Mouse (Mus musculus): ENCODE measurements around the gene Sik1.
A peak's percentile ranks its signal among the peaks of the same experiment; 100 is the strongest.
"Not testable (repeated sequence)": the region's sequence is repeated elsewhere in the genome, so short reads cannot be mapped to it uniquely, and the experiment has no call there.

Gene Sik1

DNA sequence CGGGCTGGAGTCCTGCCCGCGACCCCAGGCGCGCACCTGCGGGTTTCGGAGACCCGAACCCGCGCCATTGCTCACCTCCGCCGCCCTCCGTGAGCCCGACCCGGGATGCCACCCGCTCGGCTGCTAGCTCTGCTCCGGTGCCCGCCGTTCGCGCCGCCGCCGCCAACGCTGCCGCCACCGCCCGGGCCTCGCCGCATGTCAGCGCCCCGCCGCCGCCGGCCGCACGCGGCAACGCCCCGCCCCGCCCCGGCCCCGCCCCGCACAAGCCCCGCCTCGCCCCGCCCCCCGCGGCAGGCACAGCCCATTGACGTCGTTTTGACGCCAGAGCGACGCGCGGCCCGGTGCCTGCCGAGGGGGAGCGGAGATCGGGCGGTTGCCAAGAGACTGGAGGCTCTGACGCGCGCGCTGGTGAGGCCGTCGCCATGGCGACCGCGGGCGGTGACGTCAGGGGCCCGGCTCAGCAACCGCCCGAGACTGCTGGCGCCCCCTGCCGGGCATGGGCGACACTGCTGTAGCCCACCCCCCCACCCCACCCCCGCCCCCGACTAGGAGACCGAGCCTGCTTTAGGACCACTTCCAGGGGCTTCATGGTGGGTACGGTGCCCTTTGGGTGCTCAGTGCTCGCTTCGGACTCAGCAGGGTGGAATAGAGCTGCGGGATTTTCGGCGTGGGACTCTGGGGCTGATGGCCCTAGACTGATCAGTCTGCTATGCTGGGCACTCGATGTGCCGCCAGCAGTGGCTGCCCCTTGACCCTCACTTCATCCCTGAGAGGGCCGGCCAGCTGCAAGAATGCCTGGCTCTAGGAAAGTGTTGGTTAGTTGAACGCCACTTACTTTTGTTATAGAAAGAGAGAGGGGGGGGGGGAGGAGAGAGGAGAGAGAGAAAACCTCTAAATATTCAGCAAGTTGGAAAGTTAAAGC lies at the start of gene Sik1:
Sik1 (minus strand) TSS at position 208 of the 922 bp plus-strand sequence.
- DNase-seq (ENCODE audit: low read depth): peak; percentile 96

DNA sequence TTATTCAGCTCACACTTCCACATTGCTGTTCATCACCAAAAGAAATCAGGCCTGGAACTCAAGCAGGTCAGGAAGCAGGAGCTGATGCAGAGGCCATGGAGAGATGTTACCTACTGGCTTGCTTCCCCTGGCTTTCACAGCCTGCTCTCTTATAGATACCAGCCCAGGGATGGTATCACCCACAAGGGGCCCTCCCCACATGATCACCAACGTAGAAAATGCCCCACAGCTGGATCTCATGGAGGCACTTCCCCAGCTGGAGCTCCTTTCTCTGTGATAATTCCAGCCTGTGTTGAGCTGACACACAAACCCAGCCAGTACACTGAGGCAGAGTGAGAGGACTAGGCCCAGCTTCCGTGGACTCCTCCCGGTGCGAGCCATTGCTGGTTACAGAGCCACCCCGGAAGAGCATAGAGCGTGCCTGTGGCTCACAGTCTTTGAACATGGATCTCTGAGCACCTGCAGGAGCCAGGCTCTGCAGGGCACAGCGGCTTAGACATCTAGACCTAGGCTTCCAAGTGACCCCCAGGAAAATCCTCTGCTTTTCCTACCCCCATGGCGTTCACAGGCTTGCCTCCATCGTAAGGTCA lies 49.7 kb upstream of the Sik1 start:
- DNase-seq (ENCODE audit: low read depth): no peak

DNA sequence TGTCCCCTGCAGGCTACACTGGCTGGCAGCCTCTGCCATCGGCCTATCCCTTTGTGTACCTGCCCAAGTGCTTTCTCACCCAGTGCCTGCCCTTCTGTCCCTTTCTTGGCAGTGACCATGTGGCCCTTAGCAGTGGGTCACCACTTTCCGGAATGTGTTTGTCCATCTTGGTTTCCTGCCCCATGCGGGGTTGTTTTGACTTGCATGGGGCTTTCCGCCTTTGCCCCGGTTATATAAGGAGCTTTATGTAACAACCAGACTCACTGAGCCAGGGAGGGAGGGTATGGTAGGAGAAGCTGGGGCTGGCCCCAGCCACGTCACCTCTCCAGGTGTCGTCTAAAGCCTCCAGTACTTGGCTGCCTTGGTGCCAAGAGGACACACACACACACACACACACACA lies 48.4 kb upstream of the Sik1 start:
- no peak for DNase-seq (ENCODE audit: low read depth)

DNA sequence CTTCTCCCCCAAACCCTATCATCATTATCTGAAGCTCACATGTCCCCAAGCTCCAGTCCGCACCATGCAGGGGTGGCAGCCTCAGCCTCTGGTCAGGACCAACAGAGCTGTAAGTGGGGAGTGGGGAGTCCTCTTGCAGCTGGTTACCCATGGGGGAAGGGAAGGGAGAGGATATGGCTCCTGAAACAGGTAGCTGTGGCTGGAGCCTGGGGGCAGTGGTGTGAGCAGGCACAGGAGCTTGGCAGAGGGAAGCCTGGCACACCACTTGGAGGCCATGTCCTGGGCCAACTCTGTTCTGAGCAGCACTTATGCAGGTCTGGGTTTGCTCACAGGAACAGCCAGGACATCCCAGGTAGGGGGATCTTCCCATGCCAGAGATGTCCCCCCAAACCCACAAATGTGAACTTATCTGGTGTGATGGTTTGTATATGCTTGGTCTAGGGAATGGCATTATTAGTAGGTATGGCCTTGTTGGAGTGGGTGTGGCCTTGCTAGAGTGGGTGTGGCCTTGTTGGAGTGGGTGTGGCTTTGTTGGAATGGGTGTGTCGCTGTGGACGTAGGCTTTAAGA lies 47.1 kb upstream of the Sik1 start:
- no peak for DNase-seq (ENCODE audit: low read depth)

DNA sequence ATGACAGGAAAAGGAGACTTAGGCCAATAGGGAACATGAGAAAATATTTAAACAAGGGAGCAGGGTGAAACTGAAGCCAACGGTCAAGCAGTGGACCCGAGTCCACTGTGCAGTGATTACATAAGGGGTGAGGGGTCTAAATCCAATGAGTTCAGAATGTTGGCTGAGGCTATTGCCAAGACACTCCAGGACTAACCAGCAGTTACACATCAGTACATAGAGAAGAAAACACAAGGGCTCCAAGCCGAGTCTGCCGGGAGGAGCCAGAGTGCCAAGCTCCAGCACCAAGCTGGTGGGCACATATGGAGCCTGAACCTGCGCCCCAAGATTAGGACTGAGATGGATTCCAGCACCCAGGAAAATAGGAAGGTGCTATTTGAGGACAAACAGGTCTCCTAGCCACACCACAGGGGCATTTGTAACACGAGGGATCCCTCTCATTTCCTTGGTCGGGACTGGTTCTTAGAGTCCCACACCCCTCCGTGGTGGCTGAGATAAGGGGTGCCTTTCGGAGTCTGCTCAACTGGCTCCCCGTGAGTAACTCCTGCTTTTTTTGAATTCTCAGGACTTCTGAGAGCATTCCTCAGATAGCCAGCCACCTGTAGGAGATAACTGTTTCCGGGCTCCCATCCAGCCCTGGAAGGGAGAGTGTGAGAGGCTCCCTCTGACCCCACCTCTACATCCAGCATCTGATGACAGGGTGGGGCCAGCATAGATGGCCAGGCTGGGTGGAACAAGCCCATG lies 46.0 kb upstream of the Sik1 start:
- no peak for DNase-seq (ENCODE audit: low read depth)

DNA sequence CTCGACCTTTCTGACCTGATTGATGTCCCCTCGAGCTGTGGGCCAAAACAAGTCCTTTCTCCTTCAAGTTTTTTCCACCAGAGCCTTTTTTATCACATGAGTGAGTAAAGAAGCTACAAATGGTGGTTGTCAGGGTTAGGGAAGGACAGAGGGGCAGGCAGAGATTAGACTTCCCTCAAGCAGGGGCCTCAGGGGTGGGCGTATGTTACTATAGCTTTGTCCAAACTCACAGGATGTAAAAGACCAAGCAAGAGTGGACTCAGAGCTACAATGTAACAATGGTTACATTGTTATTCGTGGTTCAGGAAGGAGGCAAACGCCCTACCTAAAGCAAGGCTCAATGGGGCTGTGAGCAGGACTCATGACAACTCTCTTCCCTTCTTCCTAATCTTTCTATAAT lies 43.3 kb upstream of the Sik1 start:
- no peak for DNase-seq (ENCODE audit: low read depth)

DNA sequence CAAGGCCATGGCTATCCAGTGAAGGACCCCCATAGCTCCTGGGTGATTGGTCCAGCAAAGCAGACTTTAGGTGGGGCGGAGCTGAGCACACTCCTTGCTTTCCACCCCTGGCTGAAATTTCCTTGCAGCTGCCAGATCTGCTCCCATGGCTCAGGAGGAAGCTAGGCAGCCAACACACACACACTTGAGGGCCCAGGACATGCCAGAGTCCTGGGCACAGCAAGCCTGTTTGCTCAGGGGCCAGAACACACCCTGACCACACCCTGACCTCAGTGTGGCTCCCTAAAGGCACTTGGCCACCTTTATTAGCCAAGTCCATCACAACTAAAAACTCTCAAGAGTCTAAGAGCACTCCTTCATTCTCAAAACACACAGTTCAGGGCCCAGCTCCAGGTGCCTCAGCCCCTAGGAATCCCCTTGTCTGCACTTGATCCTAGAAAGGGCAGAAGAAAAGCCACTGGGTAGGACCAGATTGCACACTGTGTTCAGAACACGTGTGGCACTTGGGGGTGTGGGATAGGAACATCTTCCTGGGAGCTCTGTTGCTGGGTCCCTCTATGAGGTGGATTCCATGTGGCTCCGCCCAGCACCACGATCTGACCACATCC lies 41.7 kb upstream of the Sik1 start:
- DNase-seq (ENCODE audit: low read depth): no peak

DNA sequence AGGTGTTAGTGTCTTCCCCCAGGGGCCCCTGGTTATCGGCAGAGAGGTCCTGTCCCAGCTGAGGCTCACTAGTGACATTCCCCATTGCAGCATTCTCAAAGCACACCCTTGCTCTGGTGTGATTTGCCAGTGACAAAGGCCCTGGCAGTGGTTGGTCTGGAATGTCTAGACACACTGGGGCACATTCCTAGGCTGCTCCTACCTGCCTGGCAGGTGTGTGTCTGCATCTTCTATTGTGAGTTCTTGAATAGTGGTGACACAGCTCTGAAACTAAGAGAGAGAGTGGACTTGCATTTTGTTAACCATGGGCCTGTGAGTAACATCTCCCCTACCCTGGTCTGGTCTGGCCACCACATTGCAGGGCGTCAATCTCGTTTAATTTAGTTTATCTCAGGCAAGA lies 41.1 kb upstream of the Sik1 start:
- DNase-seq (ENCODE audit: low read depth): no peak

DNA sequence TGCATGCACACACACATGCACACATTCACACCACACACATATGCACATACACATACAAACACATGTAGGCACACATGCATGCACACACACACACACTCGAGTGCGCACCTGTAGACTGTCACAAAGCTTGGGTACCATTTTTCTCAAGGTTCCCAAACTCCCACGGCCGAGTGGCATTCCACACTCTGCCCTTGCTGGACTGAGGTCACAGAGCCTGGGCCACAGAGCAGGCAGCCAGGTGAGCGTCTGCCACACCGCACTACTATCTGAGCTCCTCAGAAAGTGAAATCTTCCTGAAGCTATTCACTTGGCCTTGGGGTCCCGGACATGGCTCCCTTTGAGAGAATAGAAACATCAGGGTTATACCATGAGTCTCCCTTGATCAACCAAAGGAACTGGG lies 40.7 kb upstream of the Sik1 start:
- no peak for DNase-seq (ENCODE audit: low read depth)

DNA sequence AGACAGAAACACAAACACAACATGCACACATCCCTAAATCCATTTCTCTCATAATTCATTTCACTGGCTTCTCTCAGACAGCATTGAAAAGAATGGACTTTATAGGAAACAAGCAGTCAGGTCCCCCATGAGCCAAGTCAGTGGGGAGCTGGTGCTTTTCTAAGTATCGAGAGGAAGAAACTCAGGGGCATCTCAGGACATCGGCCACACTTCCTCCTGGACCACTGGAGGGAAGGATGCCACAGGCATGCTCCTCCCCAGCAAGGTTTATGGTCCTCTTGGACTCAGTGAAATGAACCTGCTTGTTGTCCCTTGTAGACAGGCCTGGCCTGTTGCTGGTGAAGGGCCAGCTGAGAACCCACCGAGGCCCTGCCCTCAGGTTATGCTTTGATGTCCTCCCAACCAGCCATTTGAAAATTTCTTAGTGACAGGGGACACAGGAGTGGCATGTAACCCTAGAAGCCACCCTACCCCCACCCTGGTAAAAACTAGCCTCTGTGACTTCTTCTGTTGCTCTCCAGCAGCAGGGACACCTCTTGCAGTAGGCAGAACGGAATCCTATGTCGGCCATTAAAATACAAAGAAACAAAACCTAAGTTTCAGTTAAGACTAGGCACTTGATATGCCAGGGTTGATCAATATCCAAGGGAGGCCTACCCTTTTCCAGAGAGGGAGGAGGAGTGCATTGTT lies 37.9 kb upstream of the Sik1 start:
- no peak for DNase-seq (ENCODE audit: low read depth)

DNA sequence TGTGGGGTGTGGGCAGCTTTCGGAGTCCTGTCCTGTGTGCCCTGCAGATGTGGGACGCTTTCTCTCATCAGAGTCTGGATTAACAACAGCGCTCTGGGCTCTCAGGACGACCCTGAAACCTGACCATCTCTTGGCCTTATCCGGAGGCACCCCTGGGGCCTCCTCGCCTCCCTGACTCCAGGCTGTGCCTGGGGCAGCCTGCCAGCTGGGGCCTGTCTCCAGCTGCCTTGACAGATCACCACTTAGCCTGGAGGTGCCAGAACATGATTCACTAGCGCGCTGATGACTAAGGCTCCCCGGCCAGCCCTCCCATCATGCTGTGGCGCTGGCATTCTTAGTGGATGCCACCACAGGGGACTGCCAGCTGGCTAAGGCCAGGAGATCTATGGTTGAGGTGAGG lies 37.1 kb upstream of the Sik1 start:
- peak; percentile 62 for DNase-seq (ENCODE audit: low read depth)

DNA sequence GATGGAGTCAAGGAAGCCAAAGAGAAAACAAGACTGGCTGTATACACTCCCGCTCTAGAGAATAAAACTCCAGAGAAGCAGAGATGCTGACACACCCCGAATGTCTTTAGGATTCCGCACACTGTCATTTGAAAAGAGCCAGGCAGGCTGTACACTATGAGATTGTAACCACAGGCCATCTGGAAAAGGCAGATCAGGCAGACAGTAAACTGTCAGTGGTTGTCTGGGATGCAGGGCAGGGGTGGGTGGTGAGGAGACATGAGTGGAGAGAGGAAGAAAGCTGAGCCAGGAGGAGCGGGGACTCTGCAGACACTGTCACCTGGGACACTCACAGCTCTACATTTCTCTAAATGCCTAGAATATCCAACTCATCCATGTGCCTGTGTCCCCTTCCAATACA lies 36.3 kb upstream of the Sik1 start:
- no peak for DNase-seq (ENCODE audit: low read depth)

DNA sequence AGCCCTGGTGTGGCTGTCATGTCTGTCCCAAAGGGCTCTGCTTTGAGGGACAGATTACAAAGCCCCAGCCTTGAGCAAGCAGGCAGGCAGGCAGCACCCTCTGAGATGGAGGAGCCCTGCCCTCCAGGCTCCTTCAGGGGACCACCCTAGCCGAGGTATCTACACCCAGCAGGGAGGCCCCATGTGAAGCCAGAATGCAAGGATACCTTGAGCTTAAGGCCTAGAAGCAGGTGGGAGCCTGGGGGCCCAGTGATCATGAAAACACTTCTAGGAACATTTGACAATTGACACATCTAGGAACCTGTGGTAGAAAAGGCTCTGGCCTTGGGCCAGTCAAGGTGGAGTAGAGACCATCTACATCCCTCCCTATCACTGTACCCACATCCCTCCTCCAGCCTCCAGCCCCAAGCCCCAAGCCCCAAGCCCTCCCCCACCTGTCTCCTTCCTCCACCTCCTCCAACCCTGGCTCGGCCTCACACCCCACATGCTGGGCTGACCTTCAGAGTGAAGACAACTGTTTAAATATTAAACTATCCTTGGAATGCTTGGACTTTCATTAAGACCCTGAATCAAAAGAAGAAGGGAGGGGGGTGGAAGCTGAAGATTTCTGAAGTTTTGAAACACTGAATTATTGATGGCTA lies 34.8 kb upstream of the Sik1 start:
- DNase-seq (ENCODE audit: low read depth): no peak

DNA sequence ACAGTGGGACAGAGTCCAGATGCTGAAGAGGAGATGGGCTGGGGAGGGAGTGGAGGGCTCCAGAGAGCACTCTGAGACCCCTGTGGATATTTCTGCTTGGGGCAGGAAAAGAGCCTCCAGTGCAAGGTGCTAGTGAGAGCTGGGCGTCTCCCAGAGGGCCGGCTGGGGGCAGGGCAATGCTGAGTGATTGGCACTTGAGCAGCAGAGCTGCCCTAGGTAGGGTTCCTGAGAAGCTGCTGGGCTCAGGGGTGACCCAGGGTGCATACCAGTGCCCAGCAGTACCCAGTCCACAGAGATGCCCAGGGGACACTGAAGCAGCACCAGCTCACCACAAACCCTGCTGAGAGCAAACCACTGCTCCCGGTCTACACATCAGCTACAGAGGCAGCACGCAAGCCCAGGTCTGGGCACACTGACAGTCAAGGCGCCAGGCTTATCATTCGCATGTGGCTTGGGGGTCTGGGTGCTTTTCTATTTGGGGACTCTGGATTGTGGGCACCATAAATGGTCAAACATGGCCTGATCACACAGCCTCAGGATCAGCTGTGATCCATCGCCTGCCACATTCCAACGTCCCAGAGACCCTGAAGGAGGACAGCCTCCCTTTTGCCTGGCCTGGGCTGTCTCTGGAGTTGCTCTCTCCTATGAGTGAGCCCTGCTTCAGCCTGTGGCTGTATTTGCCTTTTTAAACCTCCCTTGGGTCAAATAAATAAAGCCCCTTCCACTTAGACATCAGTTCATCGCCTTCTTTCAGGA lies 34.0 kb upstream of the Sik1 start:
- DNase-seq (ENCODE audit: low read depth): no peak

DNA sequence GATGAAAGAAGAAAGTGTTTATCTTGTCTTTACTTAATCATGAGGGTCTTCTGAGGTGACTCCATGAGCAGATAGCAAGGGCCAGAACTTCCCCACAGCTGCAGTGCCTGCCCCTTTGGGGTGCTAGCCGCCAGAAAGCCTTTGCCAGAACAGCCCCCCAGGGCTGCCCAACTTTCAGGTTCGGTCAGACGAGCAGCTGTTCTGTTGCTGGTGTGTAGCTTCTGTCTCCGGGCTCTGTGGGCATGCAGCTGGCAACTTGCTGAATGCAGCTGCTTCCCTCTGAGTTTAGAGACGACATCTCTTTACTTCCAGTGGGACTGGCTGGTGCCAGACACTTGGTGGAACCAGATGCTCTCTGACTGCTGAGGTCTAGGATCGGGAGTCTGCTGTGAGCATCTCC lies 32.9 kb upstream of the Sik1 start:
- DNase-seq (ENCODE audit: low read depth): no peak

DNA sequence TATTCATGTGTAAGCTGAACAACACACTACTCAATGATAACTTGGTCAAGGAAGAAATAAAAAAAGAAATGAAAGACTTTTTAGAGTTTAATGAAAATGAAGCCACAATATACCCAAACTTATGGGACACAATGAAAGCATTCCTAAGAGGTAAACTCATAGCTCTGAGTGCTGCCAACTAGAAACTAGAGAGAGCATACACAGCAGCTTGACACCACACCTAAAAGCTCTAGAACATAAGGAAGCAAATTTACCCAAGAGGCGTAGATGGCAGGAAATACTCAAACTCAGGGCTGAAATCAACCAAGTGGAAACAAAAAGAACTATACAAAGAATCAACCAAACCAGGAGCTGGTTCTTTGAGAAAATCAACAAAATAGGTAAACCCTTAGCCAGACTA lies 29.1 kb upstream of the Sik1 start:
- DNase-seq (ENCODE audit: low read depth): not testable (repeated sequence)

DNA sequence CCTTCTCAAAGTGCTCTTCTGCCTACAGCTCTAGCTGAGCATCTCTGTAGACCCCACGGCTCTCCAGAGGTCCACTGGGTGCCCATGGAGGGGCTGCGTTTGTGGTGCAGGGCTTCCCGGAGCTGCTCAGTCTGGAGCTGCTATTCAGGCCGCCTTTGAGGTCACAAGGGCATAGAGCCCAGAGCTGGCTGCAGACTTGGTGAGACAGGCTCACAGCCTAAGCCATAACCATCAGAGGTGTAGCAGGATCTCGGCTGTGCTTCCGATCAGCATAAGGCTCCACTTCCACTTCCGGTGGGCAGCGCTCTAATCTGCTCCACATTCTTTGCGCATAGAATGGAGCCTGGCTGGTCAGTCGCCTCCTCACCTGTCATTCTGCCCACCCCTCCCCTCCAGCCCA lies 23.8 kb upstream of the Sik1 start:
- no peak for DNase-seq (ENCODE audit: low read depth)

DNA sequence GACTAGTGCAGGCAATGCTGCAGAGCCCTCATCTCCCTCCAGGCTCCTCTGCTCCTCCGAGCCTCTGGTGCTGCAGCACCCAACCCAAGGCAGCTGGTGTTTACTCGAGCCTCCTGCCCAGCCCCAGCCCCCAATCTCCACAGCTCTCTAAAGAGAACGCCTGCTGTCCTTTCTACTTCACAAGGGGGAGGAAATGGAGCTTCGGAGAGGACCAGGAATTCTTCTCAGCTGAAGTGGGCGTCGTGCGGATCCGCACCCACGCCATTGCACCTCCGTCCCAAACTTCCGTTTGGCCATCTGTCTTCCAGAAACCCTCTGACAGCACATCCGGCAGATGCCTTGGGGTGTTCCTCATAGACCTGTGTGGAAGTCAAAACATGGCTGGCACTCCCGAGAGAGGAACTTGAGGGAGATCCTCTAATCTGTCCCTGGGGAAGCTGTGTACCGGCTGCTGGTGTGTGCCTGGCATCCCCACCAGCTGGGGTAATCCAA lies 22.1 kb upstream of the Sik1 start:
- no peak for DNase-seq (ENCODE audit: low read depth)

DNA sequence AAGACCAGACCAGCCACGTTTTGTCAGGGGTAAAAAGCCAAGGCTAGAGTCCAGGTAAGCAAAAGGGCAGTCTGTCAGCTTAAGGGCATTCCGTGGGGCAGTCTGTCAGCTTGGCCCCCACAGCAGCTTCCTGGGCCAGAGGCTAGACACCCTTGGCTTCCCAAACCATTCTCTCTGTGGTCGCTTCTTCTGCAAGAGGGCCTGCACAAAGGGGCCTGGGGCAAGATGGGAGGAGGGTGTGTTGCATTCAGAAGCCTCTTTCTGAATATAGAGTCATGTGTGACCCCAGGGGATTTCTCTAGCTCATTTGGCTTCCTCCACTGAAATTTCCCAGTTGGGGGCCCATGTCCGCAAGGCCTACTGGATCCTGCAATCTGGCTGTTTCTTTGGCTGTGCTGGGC lies 21.6 kb upstream of the Sik1 start:
- DNase-seq (ENCODE audit: low read depth): no peak

DNA sequence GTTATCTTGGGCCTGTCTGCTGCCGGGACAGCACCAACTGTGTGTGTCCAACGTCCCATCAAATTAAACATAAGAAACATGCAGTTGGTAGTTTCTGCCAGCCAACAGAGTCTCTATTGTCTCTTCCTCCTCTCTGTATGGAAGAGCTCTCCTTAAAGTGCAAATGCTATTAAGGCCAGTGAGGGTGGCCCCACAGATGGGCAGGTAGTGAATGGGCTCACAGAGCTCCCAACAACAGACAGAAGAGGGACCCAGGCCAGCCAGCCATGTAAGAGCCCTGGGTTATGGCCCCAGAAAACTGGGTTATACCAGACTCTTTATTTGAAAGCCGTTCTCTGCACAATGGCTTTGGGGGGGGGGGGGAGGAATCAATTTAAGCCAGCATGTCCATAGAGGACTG lies 21.2 kb upstream of the Sik1 start:
- no peak for DNase-seq (ENCODE audit: low read depth)

Data from 416B (cell line).